Mouse (Mus musculus) CD4-positive, CD25-positive, alpha-beta regulatory T cell (primary cell): ENCODE data around the gene Olfr1505. TPM values are rescaled to one million over a fixed set of nuclear protein-coding genes. Genes with fewer than 3 reads are reported as not detected.

Source experiments
- polyA plus RNA-seq: library from polyadenylated mRNA; unstranded; fragments of 100-300 nt; shearing (Covaris generic); gene quantifications from one replicate; pipeline ENCODE4 v1.2.1, GENCODE M21; 2017

Gene Olfr1505
- polyA plus RNA-seq, result not detected

DNA sequence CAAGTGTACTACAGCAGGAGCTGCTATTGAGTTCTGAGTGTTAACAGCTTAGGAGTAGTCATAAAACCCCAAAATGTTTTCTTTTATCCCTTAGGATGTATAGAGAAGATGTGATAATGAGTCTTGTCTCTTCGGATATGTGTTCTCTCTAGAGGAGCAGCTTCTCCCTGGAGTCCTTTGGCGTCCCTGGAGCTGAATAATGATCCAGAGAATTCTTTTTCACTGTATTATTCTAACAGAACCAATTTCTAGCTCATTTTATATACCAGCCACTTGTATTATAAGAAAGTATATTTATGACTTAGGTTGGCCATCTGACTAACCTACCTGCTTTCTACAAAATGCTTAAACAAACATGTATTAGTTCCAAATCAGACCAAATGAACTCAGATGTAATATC lies at the start of gene Olfr1505:
Gene Olfr1505, plus strand, starts transcription at position 301 of the 400 bp plus-strand sequence.

DNA sequence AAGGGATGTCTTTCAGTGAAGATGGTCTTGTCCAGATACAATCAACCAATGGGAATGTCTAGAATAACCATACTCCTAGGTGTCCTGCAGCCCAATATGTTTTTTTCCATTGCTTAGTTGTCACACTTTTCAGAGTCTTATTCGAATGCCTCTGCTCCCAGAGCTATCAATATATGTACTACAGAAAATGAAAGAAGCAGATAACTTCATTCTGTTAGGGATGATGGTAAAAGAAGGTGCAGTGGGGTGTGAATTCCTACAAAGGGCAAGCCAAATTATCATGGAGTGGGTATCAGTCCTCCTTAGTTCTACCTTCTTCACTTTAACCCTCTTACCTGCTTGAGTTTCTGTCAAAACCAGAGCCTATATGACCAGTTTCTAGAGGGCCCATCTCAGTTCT lies 15.5 kb upstream of the Olfr1505 start, which contains the start of gene Olfr1504:
Gene Olfr1504, minus strand, starts transcription at position 101 of the 400 bp plus-strand sequence.

Other genes starting within 250 kb of the Olfr1505 start
- not detected for gene Olfr1491, start 216.3 kb upstream of the Olfr1505 start, polyA plus RNA-seq
- gene Olfr1493-ps1, start 190.3 kb upstream of the Olfr1505 start, polyA plus RNA-seq, result 0.10 TPM
- not detected for gene Olfr1494, start 173.8 kb upstream of the Olfr1505 start, polyA plus RNA-seq
- not detected for gene Olfr1495, start 148.9 kb upstream of the Olfr1505 start, polyA plus RNA-seq
- not detected for gene Olfr1496, start 135.7 kb upstream of the Olfr1505 start, polyA plus RNA-seq
- not detected for gene Olfr1497, start 115.3 kb upstream of the Olfr1505 start, polyA plus RNA-seq
- not detected for gene Olfr1499, start 94.1 kb upstream of the Olfr1505 start, polyA plus RNA-seq
- 0.41 TPM for gene Olfr1500, start 83.0 kb upstream of the Olfr1505 start, polyA plus RNA-seq
- gene Olfr1501, start 62.8 kb upstream of the Olfr1505 start, polyA plus RNA-seq, result not detected
- gene Olfr1502, start 51.7 kb upstream of the Olfr1505 start, polyA plus RNA-seq, result not detected
- gene Olfr1504, start 15.6 kb upstream of the Olfr1505 start, polyA plus RNA-seq, result not detected